Mouse (Mus musculus) forebrain, embryonic 13.5 days (tissue): Measurements from ENCODE around the gene Tnrc6b. TPM values are rescaled to one million over a fixed set of nuclear protein-coding genes. Genes with fewer than 3 reads are reported as not detected.
A peak's percentile ranks its signal among the peaks of the same experiment; 100 is the strongest.

Source experiments
- ATAC-seq: fragments of 200-750 bp; cut with Nextera tagmentation; 2 replicates; pipeline ENCODE4 v1.8.0; 2017
- H3K27ac ChIP-seq: fragments of 300-500 bp; sonication (generic); 2 replicates; pipeline ENCODE4 v1.5.1; 2015; ENCODE audit warnings: inconsistent platforms, mild to moderate bottlenecking, moderate library complexity
- H3K27me3 ChIP-seq: fragments of 300-500 bp; sonication (generic); 2 replicates; pipeline ENCODE4 v1.6.1; 2015; ENCODE audit warnings: mild to moderate bottlenecking, inconsistent platforms
- H3K36me3 ChIP-seq: fragments of 300-500 bp; sonication (generic); 2 replicates; pipeline ENCODE4 v1.6.1; 2015; ENCODE audit warnings: mild to moderate bottlenecking, inconsistent platforms; ENCODE audit not compliant: poor library complexity, severe bottlenecking
- H3K4me1 ChIP-seq: fragments of 300-500 bp; sonication (generic); 2 replicates; pipeline ENCODE4 v1.6.1; 2015; ENCODE audit warnings: inconsistent platforms
- H3K4me2 ChIP-seq: fragments of 300-500 bp; sonication (generic); 2 replicates; pipeline ENCODE4 v1.6.1; 2015; ENCODE audit warnings: inconsistent platforms, mild to moderate bottlenecking, moderate library complexity
- H3K4me3 ChIP-seq: fragments of 300-500 bp; sonication (generic); 2 replicates; pipeline ENCODE4 v1.5.1; 2015; ENCODE audit warnings: mild to moderate bottlenecking, inconsistent platforms
- H3K9ac ChIP-seq: fragments of 300-500 bp; sonication (generic); 2 replicates; pipeline ENCODE4 v1.6.1; 2015; ENCODE audit warnings: mild to moderate bottlenecking, inconsistent platforms
- H3K9me3 ChIP-seq: fragments of 300-500 bp; sonication (generic); replicated peaks from 2 replicates; pipeline ENCODE4 v1.6.1; 2016; ENCODE audit warnings: inconsistent platforms
- WGBS: fragments of 180-500 bp; shearing (Covaris S2); methylation state at CpG from one replicate; pipeline ENCODE4 v1.1.7; 2015; 5-methylcytosine and 5-hydroxymethylcytosine counted together
- polyA plus RNA-seq: library from polyadenylated mRNA; unstranded; fragments of >200 nt; fragmentation: Nextera tagmentation; extraction: Ambion mirVana; gene quantifications from 2 replicates; pipeline ENCODE4 v1.2.1, GENCODE M21; 2015

Tnrc6b gene
- polyA plus RNA-seq, 1 experiment from 2014 or later: 37.2 TPM

DNA sequence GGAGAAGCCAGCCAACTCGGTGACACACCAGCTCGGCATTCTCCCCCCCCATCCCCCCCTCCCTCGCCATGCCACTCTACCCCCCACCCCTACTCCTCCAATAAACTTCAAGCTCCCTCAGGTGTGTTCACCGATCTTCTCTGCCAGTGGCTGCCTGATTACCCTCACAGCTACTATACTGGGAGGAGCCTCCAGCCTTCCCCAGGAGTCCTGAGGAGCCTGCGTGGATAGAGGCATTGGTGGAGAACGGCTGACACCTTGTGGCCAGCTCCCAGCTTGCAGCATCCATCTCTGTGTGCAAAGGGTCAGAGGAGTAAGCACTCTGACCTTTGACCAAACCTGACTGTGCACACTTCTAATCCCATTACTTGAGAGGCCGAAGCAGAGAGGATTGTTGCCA is 6.8 kb upstream of the Tnrc6b start:
- no peaks in the 10 kb centered on the region for H3K9me3 ChIP-seq

DNA sequence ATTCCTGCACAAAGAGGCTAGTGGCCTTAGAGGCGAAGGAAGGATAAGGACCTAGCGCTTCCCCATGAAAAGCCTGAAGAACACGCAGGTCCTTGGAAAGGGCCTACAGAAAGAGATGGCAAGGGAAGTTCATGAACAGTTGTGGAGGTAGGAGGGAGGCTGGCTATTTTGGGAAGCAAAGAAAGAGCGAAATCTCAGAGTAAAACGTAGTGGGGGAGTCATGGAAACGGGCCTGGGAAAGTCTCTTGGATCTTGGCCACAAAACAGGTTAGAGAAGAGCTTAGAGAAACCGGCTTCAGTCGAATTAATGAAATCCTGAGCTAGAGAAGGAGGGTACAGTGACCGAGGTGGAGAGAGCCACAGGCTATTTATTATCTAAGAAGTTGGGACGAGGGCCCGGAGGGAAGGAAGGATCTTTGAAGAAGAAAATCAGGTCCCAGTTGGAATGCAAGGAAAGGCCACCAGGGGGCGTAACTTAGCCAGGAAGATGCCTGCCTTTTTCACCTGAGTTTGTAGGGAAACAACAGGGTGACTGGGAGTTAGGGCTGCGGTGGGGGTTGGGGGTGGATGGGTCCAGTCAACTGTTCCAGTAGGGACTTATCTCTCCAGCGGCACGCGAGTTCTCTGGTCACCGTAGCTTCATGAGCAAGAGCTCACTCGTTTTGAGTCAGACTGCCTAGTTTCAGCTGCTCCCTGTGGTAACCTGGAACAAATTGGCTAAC is 5.1 kb upstream of the Tnrc6b start:
- H3K4me1 ChIP-seq: peaks cover 27% of the 10 kb centered on the region
- no peaks in the 10 kb centered on the region for H3K36me3 ChIP-seq
- WGBS: 27% methylated on average over 18 of the region's 18 CpGs
- no peak for ATAC-seq
- H3K9ac ChIP-seq: no peak overlapping the region
- H3K27ac ChIP-seq: peak overlapping the region; percentile 55; the same call in 1 of the 2 replicates
- 0 out of 2 replicates have a peak, but pooled peaks cover 2% of the 10 kb centered on the region for H3K27me3 ChIP-seq
- no peaks in the 10 kb centered on the region for H3K9me3 ChIP-seq
- peak overlapping the region; percentile 57 for H3K4me2 ChIP-seq
- peak overlapping the region; percentile 25 for H3K4me3 ChIP-seq

More for the DNA sequence above, 6.8 kb upstream of the Tnrc6b start:
- Histone ChIP-seq H3K4me1 (peaks cover 18% of the 10 kb centered on the region), H3K27ac (no peak overlapping the region), H3K4me3 (no peak overlapping the region), H3K9ac (no peak overlapping the region), H3K36me3 (no peaks in the 10 kb centered on the region), H3K27me3 (0 out of 2 replicates have a peak, but pooled peaks cover 2% of the 10 kb centered on the region), H3K4me2 (peak overlapping the region; percentile 12; the same call in 1 of the 2 replicates)
- WGBS: 4% methylated on average over 7 of the region's 7 CpGs
- ATAC-seq: peak; percentile 84

DNA sequence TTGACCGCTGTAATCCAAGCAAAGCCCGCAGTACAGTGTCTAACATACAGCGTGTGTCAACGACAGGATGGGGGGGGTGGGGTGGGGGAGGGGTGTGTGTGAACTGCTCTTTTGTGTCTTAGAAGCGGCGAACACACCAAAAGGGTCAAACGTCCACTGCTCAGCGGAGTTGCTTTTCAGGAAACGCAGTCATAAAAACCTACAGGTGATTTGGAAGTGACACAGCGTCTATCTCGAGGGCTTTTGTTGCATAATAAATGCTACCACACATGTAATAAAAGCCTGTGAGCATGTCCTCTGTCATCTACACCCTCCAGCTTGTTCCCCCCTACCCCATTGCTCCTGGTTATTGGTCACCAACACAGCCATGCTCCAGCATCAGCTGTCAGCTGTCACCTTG is 4.5 kb upstream of the Tnrc6b start:
- Histone ChIP-seq H3K4me2 (peak overlapping the region; percentile 57), H3K36me3 (no peaks in the 10 kb centered on the region), H3K9me3 (no peaks in the 10 kb centered on the region), H3K4me3 (peak overlapping the region; percentile 25), H3K9ac (no peak overlapping the region), H3K27me3 (0 out of 2 replicates have a peak, but pooled peaks cover 2% of the 10 kb centered on the region), H3K4me1 (peaks cover 27% of the 10 kb centered on the region), H3K27ac (peak overlapping the region; percentile 55)
- 22% methylated on average over 11 of the region's 11 CpGs for WGBS
- ATAC-seq: no peak

DNA sequence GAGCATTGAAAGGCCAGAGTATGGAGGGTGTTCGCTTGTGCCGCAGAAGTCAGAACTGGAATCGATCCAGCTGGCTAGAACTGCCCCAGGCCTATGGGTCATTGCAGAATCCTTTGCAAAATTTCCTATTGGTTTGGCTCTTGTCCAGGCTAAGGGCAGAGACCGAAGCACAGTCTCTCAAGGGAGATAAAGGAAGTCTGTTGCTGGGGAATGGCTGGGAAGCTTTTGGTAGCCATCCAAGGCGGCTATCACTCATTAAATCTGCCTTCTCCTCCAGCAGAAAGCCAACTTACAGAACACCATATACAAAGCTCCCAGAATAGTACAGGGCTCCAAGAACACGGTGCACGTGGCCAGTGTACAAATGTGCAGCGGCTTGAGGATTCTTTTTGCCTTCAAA is 4.0 kb upstream of the Tnrc6b start:
- ATAC-seq: no peak
- Histone ChIP-seq H3K4me1 (peaks cover 31% of the 10 kb centered on the region), H3K9me3 (no peaks in the 10 kb centered on the region), H3K4me3 (no peak overlapping the region), H3K4me2 (peak overlapping the region; percentile 57), H3K9ac (no peak overlapping the region), H3K27ac (peak overlapping the region; percentile 55), H3K27me3 (0 out of 2 replicates have a peak, but pooled peaks cover 2% of the 10 kb centered on the region), H3K36me3 (no peaks in the 10 kb centered on the region)
- 54% methylated on average over 8 of the region's 8 CpGs for WGBS

DNA sequence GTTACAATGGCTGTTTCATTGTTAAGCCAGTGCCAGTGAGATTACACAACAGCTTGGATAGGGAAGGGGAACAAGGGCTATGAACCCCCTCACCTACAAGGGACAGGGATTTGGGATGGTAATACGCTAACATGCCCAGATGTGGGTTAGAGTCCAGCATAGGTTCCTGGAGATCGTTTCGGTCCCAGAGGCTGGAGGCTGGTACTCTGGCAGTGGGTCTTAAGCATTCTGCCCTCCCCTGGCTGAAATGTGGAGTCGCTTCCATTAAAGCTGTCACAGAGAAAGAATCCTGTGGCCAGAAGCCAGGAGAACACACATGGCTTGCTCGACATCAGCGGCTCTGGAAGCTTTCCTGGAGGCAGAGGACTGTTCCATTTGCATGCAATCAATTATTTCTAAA is 1.5 kb upstream of the Tnrc6b start:
- WGBS: 46% methylated on average over 6 of the region's 6 CpGs

DNA sequence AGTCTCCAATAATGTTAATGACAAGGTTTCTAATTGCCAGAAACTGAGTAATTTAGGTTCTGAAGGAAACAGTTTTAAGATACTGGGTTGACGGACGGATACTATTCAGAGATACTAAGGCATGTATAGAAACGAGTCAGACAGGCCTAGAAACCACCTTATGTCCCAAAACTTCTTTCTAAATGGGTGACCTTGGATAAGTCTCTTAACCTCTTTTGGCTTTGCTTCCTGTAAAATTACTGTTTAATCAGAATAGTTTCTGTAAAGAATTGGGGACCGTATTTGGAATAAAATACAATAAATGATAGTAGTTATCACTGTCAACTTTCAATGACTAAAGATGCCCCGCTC is 881 bp upstream of the Tnrc6b start:
- Histone ChIP-seq H3K36me3 (no peaks in the 10 kb centered on the region), H3K9me3 (no peaks in the 10 kb centered on the region), H3K27me3 (no peaks in the 10 kb centered on the region), H3K9ac (no peak overlapping the region), H3K4me2 (peak overlapping the region; percentile 55), H3K27ac (peak overlapping the region; percentile 93), H3K4me1 (peaks cover 37% of the 10 kb centered on the region), H3K4me3 (peak overlapping the region; percentile 94)
- no peak for ATAC-seq
- WGBS: 18% methylated on average over 5 of the region's 5 CpGs

More for the DNA sequence above, 1.5 kb upstream of the Tnrc6b start:
- Histone ChIP-seq H3K27ac (no peak overlapping the region), H3K9me3 (no peaks in the 10 kb centered on the region), H3K4me3 (no peak overlapping the region), H3K4me2 (no peak overlapping the region), H3K9ac (peak overlapping the region; percentile 27; the same call in 1 of the 2 replicates), H3K36me3 (no peaks in the 10 kb centered on the region), H3K27me3 (no peaks in the 10 kb centered on the region), H3K4me1 (peaks cover 37% of the 10 kb centered on the region)
- ATAC-seq: no peak

DNA sequence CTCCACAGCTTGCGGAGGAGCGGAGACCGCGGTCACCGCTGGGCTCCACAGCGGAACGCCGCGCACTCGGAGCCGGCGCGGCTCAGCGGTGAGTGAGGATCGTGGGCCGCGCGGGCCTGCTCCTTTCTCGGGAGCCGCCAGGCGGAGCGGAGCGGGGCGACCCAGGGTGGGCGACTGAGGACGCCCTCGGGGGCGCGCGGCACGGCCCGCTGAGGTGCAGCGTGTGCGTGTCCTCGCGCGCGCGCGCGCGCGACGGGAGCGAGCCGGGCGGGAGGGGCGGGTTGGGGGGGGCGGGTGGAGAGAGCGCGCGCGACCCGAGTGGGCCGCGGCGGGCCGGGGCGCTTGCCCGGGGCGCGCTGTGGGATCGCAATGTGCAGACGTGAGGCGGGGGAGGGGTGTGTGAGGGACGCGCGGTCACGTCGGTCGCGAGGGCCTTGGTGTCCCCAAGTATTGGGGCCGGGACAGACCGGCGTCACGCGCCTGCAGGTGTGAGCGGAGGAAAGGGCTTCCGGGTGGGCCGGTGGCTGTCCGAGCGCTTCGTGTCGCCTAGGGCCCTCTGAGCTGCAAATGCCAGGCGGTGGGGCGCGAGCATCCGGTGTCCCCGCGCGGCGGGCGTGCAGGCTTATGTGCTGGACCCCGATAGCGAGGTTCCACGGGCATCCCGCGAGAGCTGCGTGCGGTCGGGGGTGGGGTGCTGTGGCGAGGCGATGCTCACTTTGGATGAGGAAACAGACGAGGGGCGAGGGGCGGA is 463 bp downstream of the Tnrc6b start:
- Histone ChIP-seq H3K27me3 (no peaks in the 10 kb centered on the region), H3K27ac (peak overlapping the region; percentile 87), H3K4me3 (peak overlapping the region; percentile 94), H3K9ac (peak overlapping the region; percentile 83), H3K9me3 (no peaks in the 10 kb centered on the region), H3K4me2 (peak overlapping the region; percentile 93), H3K4me1 (peaks cover 31% of the 10 kb centered on the region), H3K36me3 (no peaks in the 10 kb centered on the region)
- under 1% methylated on average over 104 of the region's 106 CpGs for WGBS
- ATAC-seq: peak; percentile 46

DNA sequence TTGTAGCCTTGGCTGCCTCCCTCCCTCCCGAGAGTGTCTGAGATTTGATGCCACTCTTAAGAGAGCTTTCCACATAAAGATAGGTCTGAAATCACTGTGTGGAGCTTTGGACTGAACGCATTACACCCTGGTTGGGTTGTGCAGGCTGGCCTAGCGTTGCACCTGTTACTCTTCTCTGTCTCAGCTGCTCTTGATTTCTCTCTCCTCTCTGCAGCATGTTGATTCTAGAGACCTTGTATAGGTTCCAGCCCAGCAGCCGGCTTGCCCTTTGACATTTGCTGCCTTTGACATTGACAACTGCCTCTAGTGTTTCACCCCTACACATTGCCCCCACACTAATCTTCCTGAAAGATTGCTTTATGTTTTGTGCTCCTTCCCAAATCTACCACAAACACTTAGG is 3.2 kb downstream of the Tnrc6b start:
- Histone ChIP-seq H3K9ac (no peak overlapping the region), H3K36me3 (no peaks in the 10 kb centered on the region), H3K4me2 (no peak overlapping the region), H3K27ac (no peak overlapping the region), H3K9me3 (no peaks in the 10 kb centered on the region), H3K27me3 (no peaks in the 10 kb centered on the region), H3K4me3 (no peak overlapping the region), H3K4me1 (peaks cover 18% of the 10 kb centered on the region)
- ATAC-seq: no peak
- WGBS: 80% methylated on average over 4 of the region's 4 CpGs

DNA sequence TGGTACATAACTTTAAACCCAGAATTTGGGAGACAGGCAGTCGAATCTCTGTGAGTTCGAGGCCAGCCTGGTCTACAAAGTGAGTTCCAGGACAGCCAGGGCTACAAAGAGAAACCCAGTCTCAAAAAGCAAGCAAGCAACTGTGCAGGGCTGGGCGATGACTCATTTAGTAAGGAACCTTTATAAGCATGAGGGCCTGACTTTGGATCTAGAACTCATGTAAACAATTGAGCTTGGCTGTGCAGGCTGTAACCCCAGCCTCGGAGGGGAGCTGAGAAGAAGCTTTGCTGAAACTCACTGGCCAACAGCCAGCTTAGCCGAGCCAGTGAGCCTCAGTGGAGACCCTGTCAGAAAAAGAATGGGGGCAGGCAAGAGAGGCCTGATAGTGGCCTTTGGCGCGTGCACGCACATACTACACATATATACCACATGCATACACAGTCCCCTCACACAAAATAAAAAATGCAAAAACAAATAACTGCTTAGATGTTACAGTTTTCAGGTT is 5.6 kb downstream of the Tnrc6b start:
- H3K27me3 ChIP-seq: no peaks in the 10 kb centered on the region
- WGBS: 85% methylated on average over 8 of the region's 8 CpGs
- no peak overlapping the region for H3K4me2 ChIP-seq
- ATAC-seq: no peak
- no peak overlapping the region for H3K27ac ChIP-seq
- no peak overlapping the region for H3K9ac ChIP-seq
- peaks cover 9% of the 10 kb centered on the region for H3K4me1 ChIP-seq
- H3K4me3 ChIP-seq: no peak overlapping the region
- H3K9me3 ChIP-seq: no peaks in the 10 kb centered on the region
- H3K36me3 ChIP-seq: no peaks in the 10 kb centered on the region

DNA sequence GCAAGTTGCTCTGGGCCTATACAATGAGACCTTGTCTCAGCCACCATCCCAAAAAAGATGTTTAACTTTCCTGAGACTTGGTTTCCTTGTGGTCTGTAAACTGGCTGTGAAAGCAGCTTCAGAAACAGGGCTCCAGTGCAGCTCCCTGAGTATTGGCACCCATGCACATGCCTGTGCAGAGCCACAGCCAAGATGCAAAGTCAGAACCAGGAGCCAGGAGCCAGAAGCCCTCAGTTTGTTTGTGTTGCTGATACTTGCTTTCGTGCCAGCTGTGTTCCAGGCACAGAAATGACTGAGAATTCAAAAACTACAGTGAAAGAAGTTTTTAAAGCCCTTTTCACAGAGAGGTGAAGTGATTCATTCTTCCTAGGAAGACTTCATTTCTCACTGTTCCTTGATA is 6.3 kb downstream of the Tnrc6b start:
- no peak overlapping the region for H3K9ac ChIP-seq
- H3K4me3 ChIP-seq: no peak overlapping the region
- H3K36me3 ChIP-seq: no peaks in the 10 kb centered on the region
- H3K27me3 ChIP-seq: no peaks in the 10 kb centered on the region
- no peak for ATAC-seq
- WGBS: 46% methylated on average over 1 of the region's 1 CpGs
- H3K27ac ChIP-seq: no peak overlapping the region
- H3K9me3 ChIP-seq: no peaks in the 10 kb centered on the region
- peaks cover 5% of the 10 kb centered on the region for H3K4me1 ChIP-seq
- H3K4me2 ChIP-seq: no peak overlapping the region

DNA sequence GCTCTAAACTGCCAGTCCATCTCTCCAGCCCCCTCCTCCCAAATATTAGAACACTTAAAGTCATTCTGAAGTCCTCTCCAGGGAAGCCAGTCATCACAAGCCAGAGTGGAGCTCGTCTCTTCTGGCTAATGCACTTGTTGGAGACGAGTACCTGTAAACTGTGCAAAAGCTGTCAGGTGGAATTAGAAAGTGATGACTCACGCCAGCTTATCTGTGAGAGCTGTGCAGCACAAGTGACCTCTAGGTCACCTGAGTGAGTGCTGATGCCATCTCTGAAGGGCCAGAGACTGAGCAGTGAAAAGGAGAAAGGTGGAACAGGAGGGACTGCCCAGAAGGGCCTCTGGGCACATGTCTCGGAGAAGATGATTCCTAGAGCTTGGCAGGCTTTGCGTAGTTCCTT is 9.1 kb downstream of the Tnrc6b start:
- 84% methylated on average over 5 of the region's 5 CpGs for WGBS
- Histone ChIP-seq H3K9ac (no peak overlapping the region), H3K36me3 (no peaks in the 10 kb centered on the region)

DNA sequence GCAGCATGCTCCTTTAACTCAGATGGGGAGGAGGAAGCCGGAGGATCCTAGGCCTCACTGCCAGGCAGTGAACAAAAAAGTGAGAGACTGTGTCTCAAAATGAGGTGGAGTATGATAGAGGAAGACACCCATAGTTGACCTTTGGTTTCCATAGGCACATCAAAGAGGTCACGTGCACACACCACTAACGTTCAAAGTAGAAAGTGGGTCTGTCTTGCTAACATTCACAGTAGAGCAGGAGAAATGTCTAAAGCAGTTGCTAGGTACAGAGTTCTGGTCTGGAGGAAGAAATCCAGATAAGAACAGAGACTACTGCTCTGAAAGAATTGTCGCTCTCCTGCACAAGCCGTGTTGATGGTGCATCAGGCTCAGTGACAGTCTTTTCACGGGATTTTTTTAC is 10.7 kb downstream of the Tnrc6b start:
- no peak overlapping the region for H3K27ac ChIP-seq
- ATAC-seq: no peak
- no peaks in the 10 kb centered on the region for H3K27me3 ChIP-seq
- no peak overlapping the region for H3K9ac ChIP-seq
- no peaks in the 10 kb centered on the region for H3K36me3 ChIP-seq
- H3K9me3 ChIP-seq: no peaks in the 10 kb centered on the region
- no peak overlapping the region for H3K4me2 ChIP-seq
- peaks cover 6% of the 10 kb centered on the region for H3K4me1 ChIP-seq
- WGBS: 87% methylated on average over 6 of the region's 6 CpGs
- no peak overlapping the region for H3K4me3 ChIP-seq

More for the DNA sequence above, 9.1 kb downstream of the Tnrc6b start:
- ATAC-seq: no peak
- no peak overlapping the region for H3K4me2 ChIP-seq
- H3K4me3 ChIP-seq: no peak overlapping the region
- no peak overlapping the region for H3K27ac ChIP-seq
- H3K27me3 ChIP-seq: no peaks in the 10 kb centered on the region
- H3K4me1 ChIP-seq: peaks cover 6% of the 10 kb centered on the region
- no peaks in the 10 kb centered on the region for H3K9me3 ChIP-seq
